Mouse (Mus musculus) midbrain, embryonic 14.5 days (tissue): ENCODE results near the gene BC016579. TPM values are rescaled to one million over a fixed set of nuclear protein-coding genes. Genes with fewer than 3 reads are reported as not detected.
A peak's percentile ranks its signal among the peaks of the same experiment; 100 is the strongest.

ENCODE experiments used
- ATAC-seq: fragments of 200-750 bp; cut with Nextera tagmentation; 2 replicates; pipeline ENCODE4 v1.8.0; 2017; ENCODE audit warnings: moderate number of reproducible peaks, moderate library complexity; ENCODE audit not compliant: low FRiP score, low TSS enrichment
- DNase-seq: peaks from one replicate; pipeline ENCODE4 v3.0.0-alpha.2; 2015
- H3K27ac ChIP-seq: fragments of 300-500 bp; sonication (generic); replicated peaks from 2 replicates; pipeline ENCODE4 v1.5.1; 2014; ENCODE audit warnings: mild to moderate bottlenecking, low read depth, low read length, moderate library complexity
- H3K27me3 ChIP-seq: fragments of 300-500 bp; sonication (generic); 2 replicates; pipeline ENCODE4 v1.6.1; 2014; ENCODE audit warnings: low read length, control low read depth, mixed read lengths; ENCODE audit not compliant: control insufficient read depth, insufficient read depth
- H3K36me3 ChIP-seq: fragments of 300-500 bp; sonication (generic); 2 replicates; pipeline ENCODE4 v1.6.1; 2014; ENCODE audit warnings: low read length, control low read depth; ENCODE audit not compliant: control insufficient read depth, insufficient read depth
- H3K4me1 ChIP-seq: fragments of 300-500 bp; sonication (generic); 2 replicates; pipeline ENCODE4 v1.6.1; 2014; ENCODE audit warnings: mild to moderate bottlenecking, antibody characterized with exemption, low read length, control low read depth; ENCODE audit not compliant: control insufficient read depth, insufficient read depth
- H3K4me2 ChIP-seq: fragments of 300-500 bp; sonication (generic); 2 replicates; pipeline ENCODE4 v1.6.1; 2014; ENCODE audit warnings: mild to moderate bottlenecking, low read length, moderate library complexity
- H3K4me3 ChIP-seq: fragments of 300-500 bp; sonication (generic); replicated peaks from 2 replicates; pipeline ENCODE4 v1.5.1; 2014; ENCODE audit warnings: low read depth, low read length
- H3K9ac ChIP-seq: fragments of 300-500 bp; sonication (generic); replicated peaks from 2 replicates; pipeline ENCODE4 v1.6.1; 2014; ENCODE audit warnings: mild to moderate bottlenecking, low read length, moderate library complexity
- H3K9me3 ChIP-seq: fragments of 300-500 bp; sonication (generic); 2 replicates; pipeline ENCODE4 v1.6.1; 2016; ENCODE audit warnings: low read length, control low read depth, mixed read lengths; ENCODE audit not compliant: control insufficient read depth
- WGBS: fragments of 180-500 bp; shearing (Covaris S2); extraction: QIAGEN DNeasy Blood & Tissue Kit; methylation state at CpG from one replicate; pipeline ENCODE4 v1.1.7; 2014; 5-methylcytosine and 5-hydroxymethylcytosine counted together
- polyA plus RNA-seq: library from polyadenylated mRNA; unstranded; fragments of >200 nt; fragmentation: Nextera tagmentation; extraction: Ambion mirVana; gene quantifications from 2 replicates; pipeline ENCODE4 v1.2.1, GENCODE M21; 2014

Gene BC016579
- polyA plus RNA-seq, 1 experiment from 2014 or later = 0.09 TPM

DNA sequence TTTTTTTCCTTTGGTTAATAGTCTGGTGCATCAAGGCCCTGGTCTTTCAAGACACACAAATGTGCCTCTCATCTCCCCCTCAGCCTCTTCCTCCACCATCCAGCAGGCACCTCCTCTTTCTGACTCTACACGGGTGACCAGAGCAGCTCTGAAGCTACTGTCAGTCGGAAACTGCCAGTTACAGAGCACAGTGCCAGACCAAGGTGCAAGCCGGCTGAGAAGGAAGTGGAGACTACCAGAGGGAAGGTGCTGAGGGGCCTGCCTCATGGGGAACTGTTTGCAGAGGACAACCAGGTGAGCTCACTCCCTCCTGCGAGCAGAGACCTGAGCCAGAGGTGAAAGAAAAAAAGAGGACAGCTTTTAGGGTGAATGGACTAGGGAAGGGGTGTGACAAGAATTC lies 43.6 kb downstream of the BC016579 start, which contains the start of gene Gcsam:
TSS of gene Gcsam (plus strand) at position 114 of the 400 bp plus-strand sequence.
- DNase-seq = no peak
- Histone ChIP-seq H3K9ac (no peak within 1 kb of the TSS), H3K27ac (no peak within 1 kb of the TSS)

DNA sequence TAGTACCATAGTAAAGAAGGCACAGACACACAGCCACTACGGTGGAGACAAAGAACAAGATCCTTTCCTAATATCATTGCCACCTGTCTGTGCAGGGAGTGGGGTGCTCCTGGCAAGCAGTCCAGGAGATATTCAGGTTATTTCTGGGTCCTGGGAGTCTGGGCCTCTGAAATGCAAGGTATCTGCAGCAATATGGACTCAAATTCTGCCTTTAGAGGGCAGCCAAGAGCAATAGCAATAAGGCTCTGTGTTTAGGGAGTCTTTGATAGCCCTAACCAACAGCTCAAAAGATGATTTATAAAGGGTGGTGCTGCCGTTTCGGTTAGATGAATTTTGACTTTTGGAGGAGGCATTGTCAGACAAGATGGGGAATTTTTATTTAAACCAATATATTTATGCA lies 44.6 kb downstream of the BC016579 start:
- ATAC-seq (no peak), DNase-seq (peak; percentile 60)
- Histone ChIP-seq H3K4me3 (no peak overlapping the region), H3K36me3 (no peaks in the 10 kb centered on the region), H3K9ac (no peak overlapping the region), H3K9me3 (no peaks in the 10 kb centered on the region), H3K27me3 (0 out of 2 replicates have a peak, but pooled peaks cover 4% of the 10 kb centered on the region), H3K4me1 (no peaks in the 10 kb centered on the region), H3K27ac (no peak overlapping the region), H3K4me2 (no peak overlapping the region)
- 82% methylated on average over 3 of the region's 3 CpGs for WGBS

More for the DNA sequence above, 43.6 kb downstream of the BC016579 start, which contains the start of gene Gcsam:
- no peak within 1 kb of the TSS for H3K4me3 ChIP-seq
- no peaks in the 10 kb centered on the region for H3K9me3 ChIP-seq
- 0 out of 2 replicates have a peak, but pooled peaks cover 4% of the 10 kb centered on the region for H3K27me3 ChIP-seq
- no peaks in the 10 kb centered on the region for H3K36me3 ChIP-seq
- 83% methylated on average over 4 of the region's 4 CpGs for WGBS
- H3K4me2 ChIP-seq = no peak within 1 kb of the TSS
- no peaks in the 10 kb centered on the region for H3K4me1 ChIP-seq
- ATAC-seq = no peak; the same call in 1 of the 2 replicates

- ATAC-seq (no peak), DNase-seq (peak; percentile 64)
- Histone ChIP-seq H3K27me3 (0 out of 2 replicates have a peak, but pooled peaks cover 4% of the 10 kb centered on the region), H3K27ac (no peak overlapping the region), H3K9me3 (no peaks in the 10 kb centered on the region), H3K4me1 (no peaks in the 10 kb centered on the region), H3K36me3 (no peaks in the 10 kb centered on the region), H3K4me3 (no peak overlapping the region), H3K9ac (no peak overlapping the region), H3K4me2 (no peak overlapping the region)
- WGBS = 69% methylated on average over 4 of the region's 4 CpGs
Observed at GRCm38 (mm10) chr16:45608481-45608954, 45.4 kb downstream of the BC016579 start.

DNA sequence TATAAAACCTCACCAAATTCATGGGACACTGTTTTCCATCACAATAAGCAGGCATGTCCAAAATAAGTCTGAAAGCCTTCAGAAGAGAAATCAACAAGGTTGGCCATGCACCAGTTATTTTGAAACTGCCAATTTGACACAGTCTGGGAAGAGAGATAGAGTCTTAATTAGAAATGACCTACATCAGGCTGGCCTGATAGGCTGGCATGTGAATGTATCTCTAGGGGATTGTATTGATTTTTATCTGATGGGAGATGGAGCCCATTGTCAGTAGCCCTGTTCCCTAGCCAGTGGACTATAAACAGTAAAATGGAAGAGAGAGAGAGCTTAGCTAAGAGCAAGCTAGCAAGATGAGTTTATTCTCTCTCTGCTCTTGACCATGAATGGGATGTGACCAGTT lies 58.4 kb downstream of the BC016579 start:
- ATAC-seq (no peak), DNase-seq (no peak)
- H3K27ac ChIP-seq = no peak overlapping the region
- no peaks in the 10 kb centered on the region for H3K9me3 ChIP-seq
- no peak overlapping the region for H3K4me3 ChIP-seq
- no peaks in the 10 kb centered on the region for H3K4me1 ChIP-seq
- H3K27me3 ChIP-seq = no peaks in the 10 kb centered on the region
- H3K36me3 ChIP-seq = no peaks in the 10 kb centered on the region
- no peak overlapping the region for H3K4me2 ChIP-seq
- no peak overlapping the region for H3K9ac ChIP-seq

GRCm38 (mm10) chr16:45593656-45594055 lies 60.2 kb downstream of the BC016579 start:
- Histone ChIP-seq H3K9me3 (no peaks in the 10 kb centered on the region), H3K27ac (no peak overlapping the region), H3K4me3 (no peak overlapping the region), H3K36me3 (no peaks in the 10 kb centered on the region), H3K4me2 (no peak overlapping the region), H3K4me1 (no peaks in the 10 kb centered on the region), H3K9ac (no peak overlapping the region), H3K27me3 (no peaks in the 10 kb centered on the region)
- 31% methylated on average over 1 of the region's 1 CpGs for WGBS
- ATAC-seq = no peak
- peak; percentile 58 for DNase-seq

DNA sequence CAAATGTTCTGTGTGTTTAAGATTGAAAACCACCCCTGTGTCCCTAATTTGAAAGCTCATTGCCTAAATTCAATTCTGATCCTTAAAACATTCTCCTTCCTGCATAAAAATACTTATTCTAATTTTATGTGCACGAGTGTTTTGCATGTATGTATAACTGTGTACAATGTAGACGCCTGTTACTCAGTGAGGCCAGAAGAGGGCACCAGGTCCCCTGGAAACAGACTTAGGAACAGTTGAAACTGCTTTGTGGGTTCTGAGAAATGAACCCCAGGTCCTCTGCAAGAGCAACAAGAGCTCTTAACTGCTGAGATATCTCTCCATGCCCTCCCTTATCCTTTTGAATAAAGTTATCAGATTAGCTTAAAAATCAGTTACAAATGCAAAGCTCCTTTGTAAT lies 71.4 kb downstream of the BC016579 start:
- Histone ChIP-seq H3K4me2 (no peak overlapping the region), H3K9ac (no peak overlapping the region), H3K27me3 (no peaks in the 10 kb centered on the region), H3K4me1 (no peaks in the 10 kb centered on the region), H3K9me3 (no peaks in the 10 kb centered on the region), H3K27ac (no peak overlapping the region), H3K36me3 (no peaks in the 10 kb centered on the region), H3K4me3 (no peak overlapping the region)
- 33% methylated on average over 2 of the region's 2 CpGs for WGBS
- ATAC-seq (no peak), DNase-seq (peak; percentile 29)

DNA sequence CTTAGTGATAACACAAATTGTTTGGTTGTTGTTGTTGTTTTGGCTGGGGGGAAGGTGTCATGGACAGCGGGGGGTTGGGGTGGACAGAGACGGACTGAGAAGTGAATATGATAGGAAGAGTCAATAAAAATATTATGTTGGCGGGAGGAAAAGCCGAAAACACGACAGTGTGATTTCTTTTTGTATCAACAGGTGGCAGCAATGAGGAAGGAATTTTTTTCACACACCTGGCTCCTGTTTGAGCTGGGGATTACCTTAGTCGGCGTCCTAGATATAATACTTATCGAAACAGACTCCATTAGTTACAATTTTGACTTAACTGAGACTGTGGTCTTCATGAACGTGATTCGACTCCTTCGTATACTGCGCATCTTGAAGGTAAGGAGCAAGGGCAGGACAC lies 74.0 kb downstream of the BC016579 start:
- Histone ChIP-seq H3K9ac (no peak overlapping the region), H3K4me1 (no peaks in the 10 kb centered on the region), H3K27ac (no peak overlapping the region), H3K27me3 (no peaks in the 10 kb centered on the region), H3K9me3 (no peaks in the 10 kb centered on the region), H3K4me3 (no peak overlapping the region), H3K36me3 (no peaks in the 10 kb centered on the region), H3K4me2 (no peak overlapping the region)
- ATAC-seq = no peak
- WGBS = 69% methylated on average over 12 of the region's 12 CpGs
- no peak for DNase-seq

Other genes with a start within 250 kb of the BC016579 start
- gene Cd200, start 245.0 kb downstream of the BC016579 start, polyA plus RNA-seq = 299 and 365 TPM in 2 replicates
- not detected in 2 replicates for gene Gm609, start 161.1 kb downstream of the BC016579 start, polyA plus RNA-seq
- gene Gm17783, start 122.0 kb downstream of the BC016579 start, polyA plus RNA-seq = not detected in 2 replicates
- gene Slc9c1, start 118.8 kb downstream of the BC016579 start, polyA plus RNA-seq = not detected in 2 replicates
- gene Gcsam, start 43.7 kb downstream of the BC016579 start, polyA plus RNA-seq = not detected in 2 replicates
- 0.29 and 0.32 TPM in 2 replicates for gene Tmprss7, start 39.6 kb upstream of the BC016579 start, polyA plus RNA-seq
- 444 and 478 TPM in 2 replicates for gene Tagln3, start 70.5 kb upstream of the BC016579 start, polyA plus RNA-seq
- 43.8 and 44.6 TPM in 2 replicates for gene Abhd10, start 88.9 kb upstream of the BC016579 start, polyA plus RNA-seq